Mouse (Mus musculus): ENCODE data around the gene Ccdc69. TPM values are rescaled to one million over a fixed set of nuclear protein-coding genes. Genes with fewer than 3 reads are reported as not detected.

Ccdc69 gene
- total and polyA plus RNA-seq, 2 experiments: 0.43 to 0.55 TPM

- DNase-seq (ENCODE audit: extremely low read depth, low read depth, low spot score): no peak
- Histone ChIP-seq H3K79me2 (ENCODE audit: control insufficient read depth, insufficient read depth, low read length) (no peaks in the 10 kb centered on the region), H3K36me3 (ENCODE audit: control insufficient read depth, insufficient read depth, low read length) (no peaks in the 10 kb centered on the region), H3K27me3 (ENCODE audit: control insufficient read depth, insufficient read depth, low read length) (no peaks in the 10 kb centered on the region), H3K4me1 (ENCODE audit: control insufficient read depth, insufficient read depth, low read length) (no peaks in the 10 kb centered on the region), H3K9ac (ENCODE audit: low read depth, low read length) (no peak overlapping the region), H3K4me3 (ENCODE audit: insufficient read depth, low read depth, low read length) (no peak overlapping the region), H3K27ac (replicated peaks; ENCODE audit: insufficient read depth, low read depth, low read length) (no peak overlapping the region)
- TF ChIP-seq POLR2A (IDR thresholded peaks at IDR 0.05; ENCODE audit: extremely low read depth, insufficient read depth, low read length): no peak
- no peak for TF ChIP-seq CTCF (IDR thresholded peaks at IDR 0.05; ENCODE audit: low read depth, low read length)
- WGBS: 78% methylated on average over 7 of the region's 7 CpGs
Observed at GRCm38 (mm10) chr11:55050837-55051510, 27.0 kb downstream of the Ccdc69 start.

- WGBS: 56% methylated on average over 5 of the region's 5 CpGs
- H3K27ac ChIP-seq (replicated peaks; ENCODE audit: insufficient read depth, low read depth, low read length): no peak overlapping the region
- H3K79me2 ChIP-seq (ENCODE audit: control insufficient read depth, insufficient read depth, low read length): no peaks in the 10 kb centered on the region
- no peak for TF ChIP-seq POLR2A (IDR thresholded peaks at IDR 0.05; ENCODE audit: extremely low read depth, insufficient read depth, low read length)
- TF ChIP-seq CTCF (IDR thresholded peaks at IDR 0.05; ENCODE audit: low read depth, low read length): peak; percentile 86
- H3K9ac ChIP-seq (ENCODE audit: low read depth, low read length): no peak overlapping the region
- H3K27me3 ChIP-seq (ENCODE audit: control insufficient read depth, insufficient read depth, low read length): no peaks in the 10 kb centered on the region
- H3K36me3 ChIP-seq (ENCODE audit: control insufficient read depth, insufficient read depth, low read length): no peaks in the 10 kb centered on the region
- DNase-seq (ENCODE audit: extremely low read depth, low read depth, low spot score): no peak
- no peaks in the 10 kb centered on the region for H3K4me1 ChIP-seq (ENCODE audit: control insufficient read depth, insufficient read depth, low read length)
- H3K4me3 ChIP-seq (ENCODE audit: insufficient read depth, low read depth, low read length): no peak overlapping the region
Observed at GRCm38 (mm10) chr11:55046600-55046999, 31.3 kb downstream of the Ccdc69 start.

GRCm38 (mm10) chr11:55041348-55041747, 36.6 kb downstream of the Ccdc69 start:
- H3K4me3 ChIP-seq (ENCODE audit: insufficient read depth, low read depth, low read length): no peak overlapping the region
- WGBS: 86% methylated on average over 4 of the region's 4 CpGs

GRCm38 (mm10) chr11:55039591-55039990, 38.3 kb downstream of the Ccdc69 start:
- no peak overlapping the region for H3K4me3 ChIP-seq (ENCODE audit: insufficient read depth, low read depth, low read length)
- H3K27ac ChIP-seq (replicated peaks; ENCODE audit: insufficient read depth, low read depth, low read length): no peak overlapping the region
- no peaks in the 10 kb centered on the region for H3K79me2 ChIP-seq (ENCODE audit: control insufficient read depth, insufficient read depth, low read length)
- TF ChIP-seq POLR2A (IDR thresholded peaks at IDR 0.05; ENCODE audit: extremely low read depth, insufficient read depth, low read length): no peak
- TF ChIP-seq CTCF (IDR thresholded peaks at IDR 0.05; ENCODE audit: low read depth, low read length): peak; percentile 96
- no peaks in the 10 kb centered on the region for H3K36me3 ChIP-seq (ENCODE audit: control insufficient read depth, insufficient read depth, low read length)
- no peak overlapping the region for H3K9ac ChIP-seq (ENCODE audit: low read depth, low read length)
- 7% methylated on average over 9 of the region's 9 CpGs for WGBS
- no peaks in the 10 kb centered on the region for H3K4me1 ChIP-seq (ENCODE audit: control insufficient read depth, insufficient read depth, low read length)
- DNase-seq (ENCODE audit: extremely low read depth, low read depth, low spot score): peak; percentile 55
- H3K27me3 ChIP-seq (ENCODE audit: control insufficient read depth, insufficient read depth, low read length): no peaks in the 10 kb centered on the region

More at GRCm38 (mm10) chr11:55041348-55041747, 36.6 kb downstream of the Ccdc69 start:
- Histone ChIP-seq H3K36me3 (ENCODE audit: control insufficient read depth, insufficient read depth, low read length) (no peaks in the 10 kb centered on the region), H3K4me1 (ENCODE audit: control insufficient read depth, insufficient read depth, low read length) (no peaks in the 10 kb centered on the region), H3K27me3 (ENCODE audit: control insufficient read depth, insufficient read depth, low read length) (no peaks in the 10 kb centered on the region), H3K9ac (ENCODE audit: low read depth, low read length) (no peak overlapping the region), H3K27ac (replicated peaks; ENCODE audit: insufficient read depth, low read depth, low read length) (no peak overlapping the region), H3K79me2 (ENCODE audit: control insufficient read depth, insufficient read depth, low read length) (no peaks in the 10 kb centered on the region)
- DNase-seq (ENCODE audit: extremely low read depth, low read depth, low spot score): no peak
- no peak for TF ChIP-seq POLR2A (IDR thresholded peaks at IDR 0.05; ENCODE audit: extremely low read depth, insufficient read depth, low read length)
- peak; percentile 24; the same call in 1 of the 2 replicates for TF ChIP-seq CTCF (IDR thresholded peaks at IDR 0.05; ENCODE audit: low read depth, low read length)

- Histone ChIP-seq H3K79me2 (ENCODE audit: control insufficient read depth, insufficient read depth, low read length) (peaks cover 16% of the 10 kb centered on the region), H3K27me3 (ENCODE audit: control insufficient read depth, insufficient read depth, low read length) (no peaks in the 10 kb centered on the region), H3K36me3 (ENCODE audit: control insufficient read depth, insufficient read depth, low read length) (no peaks in the 10 kb centered on the region), H3K9ac (ENCODE audit: low read depth, low read length) (no peak overlapping the region), H3K27ac (replicated peaks; ENCODE audit: insufficient read depth, low read depth, low read length) (no peak overlapping the region), H3K4me3 (ENCODE audit: insufficient read depth, low read depth, low read length) (no peak overlapping the region), H3K4me1 (ENCODE audit: control insufficient read depth, insufficient read depth, low read length) (peaks cover 6% of the 10 kb centered on the region)
- DNase-seq (ENCODE audit: extremely low read depth, low read depth, low spot score): no peak
- WGBS: 73% methylated on average over 3 of the region's 3 CpGs
- TF ChIP-seq CTCF (IDR thresholded peaks at IDR 0.05; ENCODE audit: low read depth, low read length) (no peak), POLR2A (IDR thresholded peaks at IDR 0.05; ENCODE audit: extremely low read depth, insufficient read depth, low read length) (no peak)
Observed at GRCm38 (mm10) chr11:55036601-55037000, 41.3 kb downstream of the Ccdc69 start.

- peak; percentile 68 for DNase-seq (ENCODE audit: extremely low read depth, low read depth, low spot score)
- H3K4me3 ChIP-seq (ENCODE audit: insufficient read depth, low read depth, low read length): peak within 1 kb of the TSS; percentile 87
Observed at GRCm38 (mm10) chr11:55033040-55033660, 44.8 kb downstream of the Ccdc69 start, which contains the start of gene Anxa6. Anxa6 (minus strand) TSS chr11:55033445.

More at GRCm38 (mm10) chr11:55033040-55033660, 44.8 kb downstream of the Ccdc69 start, which contains the start of gene Anxa6:
- peak within 1 kb of the TSS; percentile 80 for H3K27ac ChIP-seq (replicated peaks; ENCODE audit: insufficient read depth, low read depth, low read length)
- H3K36me3 ChIP-seq (ENCODE audit: control insufficient read depth, insufficient read depth, low read length): no peaks in the 10 kb centered on the region
- H3K27me3 ChIP-seq (ENCODE audit: control insufficient read depth, insufficient read depth, low read length): no peaks in the 10 kb centered on the region
- H3K4me1 ChIP-seq (ENCODE audit: control insufficient read depth, insufficient read depth, low read length): peaks cover 16% of the 10 kb centered on the region
- H3K9ac ChIP-seq (ENCODE audit: low read depth, low read length): peak within 1 kb of the TSS; percentile 90
- WGBS: 1% methylated on average over 41 of the region's 41 CpGs
- H3K79me2 ChIP-seq (ENCODE audit: control insufficient read depth, insufficient read depth, low read length): peaks cover 27% of the 10 kb centered on the region
- TF ChIP-seq CTCF (IDR thresholded peaks at IDR 0.05; ENCODE audit: low read depth, low read length) (no peak), POLR2A (IDR thresholded peaks at IDR 0.05; ENCODE audit: extremely low read depth, insufficient read depth, low read length) (peak; percentile 86)
